Mouse (Mus musculus): ENCODE results near the gene Rfx5. TPM values are rescaled to one million over a fixed set of nuclear protein-coding genes. Genes with fewer than 3 reads are reported as not detected.

Gene Rfx5
- polyA plus RNA-seq, 1 experiment from 2014 or later, result 8.1 TPM

DNA sequence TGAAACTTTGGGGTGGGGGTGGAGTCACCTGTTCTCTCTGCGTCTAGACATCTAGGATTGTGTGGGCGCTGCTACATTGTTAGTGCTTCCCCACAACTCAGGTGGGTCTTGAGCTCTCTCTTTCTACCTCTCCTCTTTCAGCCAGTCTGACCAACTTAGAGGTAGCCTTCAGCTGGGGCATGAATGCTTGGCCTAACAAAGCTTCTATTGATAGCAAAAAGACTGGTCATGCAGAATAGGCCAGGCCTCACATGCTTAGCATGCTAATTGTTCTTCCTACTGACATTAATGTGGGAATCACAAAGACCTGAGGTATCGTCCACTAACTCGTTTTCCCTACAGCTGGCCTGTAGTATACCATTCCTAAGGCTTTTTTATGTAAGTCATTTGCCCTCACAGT, 48.7 kb downstream of the Rfx5 start:
- ATAC-seq (ENCODE audit: insufficient number of reproducible peaks, insufficient read depth, low FRiP score, low read depth), result no peak
- Histone ChIP-seq H3K36me3 (ENCODE audit: control insufficient read depth, insufficient read depth, low read length) (peaks cover 97% of the 10 kb centered on the region), H3K4me3 (ENCODE audit: control insufficient read depth in 1 of 2, insufficient read depth in 1 of 2, low read depth in 1 of 2, low read length in 2 of 2) (no peak overlapping the region), H3K9me3 (ENCODE audit: control insufficient read depth, low read length) (no peaks in the 10 kb centered on the region), H3K9ac (ENCODE audit: low read length) (no peak overlapping the region), H3K27me3 (ENCODE audit: control insufficient read depth, insufficient read depth, low read length) (no peaks in the 10 kb centered on the region), H3K4me2 (ENCODE audit: low read length) (no peak overlapping the region), H3K27ac (replicated peaks in 1 of 2; ENCODE audit: control insufficient read depth in 1 of 2, insufficient read depth in 1 of 2, low read depth in 2 of 2, low read length in 2 of 2) (no peak overlapping the region), H3K4me1 (ENCODE audit: control insufficient read depth in 2 of 2, insufficient read depth in 2 of 2, low read length in 2 of 2) (no peaks in the 10 kb centered on the region)
- WGBS, result 90% methylated on average over 4 of the region's 4 CpGs

DNA sequence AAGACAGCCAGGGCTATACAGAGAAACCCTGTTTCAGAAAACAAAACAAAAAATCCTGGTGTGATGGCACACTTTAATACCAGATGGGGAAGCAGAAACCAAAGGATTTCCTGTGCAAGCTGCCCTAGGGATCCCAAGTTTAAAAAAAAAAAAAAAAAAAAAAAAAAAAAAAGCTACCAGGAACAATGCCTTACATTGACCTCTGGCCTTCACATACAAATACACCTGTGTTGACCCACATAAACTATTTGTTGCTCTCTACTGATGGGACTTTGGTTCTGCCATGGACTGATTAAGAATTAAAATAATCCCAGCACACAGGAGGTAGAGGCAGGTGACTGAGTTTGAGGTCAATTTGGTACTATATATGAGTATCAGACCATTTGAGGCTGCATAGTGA, 49.4 kb downstream of the Rfx5 start:
- Histone ChIP-seq H3K9ac (ENCODE audit: low read length) (no peak overlapping the region), H3K4me1 (ENCODE audit: control insufficient read depth in 2 of 2, insufficient read depth in 2 of 2, low read length in 2 of 2) (no peaks in the 10 kb centered on the region), H3K27ac (replicated peaks in 1 of 2; ENCODE audit: control insufficient read depth in 1 of 2, insufficient read depth in 1 of 2, low read depth in 2 of 2, low read length in 2 of 2) (no peak overlapping the region), H3K9me3 (ENCODE audit: control insufficient read depth, low read length) (no peaks in the 10 kb centered on the region), H3K27me3 (ENCODE audit: control insufficient read depth, insufficient read depth, low read length) (no peaks in the 10 kb centered on the region), H3K4me2 (ENCODE audit: low read length) (no peak overlapping the region), H3K36me3 (ENCODE audit: control insufficient read depth, insufficient read depth, low read length) (peaks cover 97% of the 10 kb centered on the region), H3K4me3 (ENCODE audit: control insufficient read depth in 1 of 2, insufficient read depth in 1 of 2, low read depth in 1 of 2, low read length in 2 of 2) (no peak overlapping the region)
- no peak for ATAC-seq (ENCODE audit: insufficient number of reproducible peaks, insufficient read depth, low FRiP score, low read depth)

DNA sequence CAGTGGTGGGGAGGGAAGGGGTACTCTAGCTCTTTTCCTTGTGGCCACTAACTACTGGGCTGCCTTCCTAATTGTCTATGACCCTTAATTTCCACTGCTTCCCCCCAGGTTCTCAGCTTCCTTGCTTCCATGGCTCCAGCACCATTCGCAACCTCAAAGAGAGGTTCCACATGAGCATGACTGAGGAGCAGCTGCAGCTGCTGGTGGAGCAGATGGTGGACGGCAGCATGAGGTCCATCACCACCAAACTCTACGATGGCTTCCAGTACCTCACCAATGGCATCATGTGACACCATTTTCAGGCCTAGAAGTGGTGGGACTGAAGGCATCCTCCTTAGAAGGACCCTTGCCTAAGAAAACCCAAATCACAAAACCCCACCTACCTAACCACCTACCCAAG, 51.8 kb downstream of the Rfx5 start:
- 85% methylated on average over 3 of the region's 3 CpGs for WGBS
- Histone ChIP-seq H3K36me3 (ENCODE audit: control insufficient read depth, insufficient read depth, low read length) (peaks cover 97% of the 10 kb centered on the region), H3K9me3 (ENCODE audit: control insufficient read depth, low read length) (no peaks in the 10 kb centered on the region), H3K4me3 (ENCODE audit: control insufficient read depth in 1 of 2, insufficient read depth in 1 of 2, low read depth in 1 of 2, low read length in 2 of 2) (no peak overlapping the region), H3K27ac (replicated peaks in 1 of 2; ENCODE audit: control insufficient read depth in 1 of 2, insufficient read depth in 1 of 2, low read depth in 2 of 2, low read length in 2 of 2) (no peak overlapping the region), H3K4me2 (ENCODE audit: low read length) (no peak overlapping the region), H3K4me1 (ENCODE audit: control insufficient read depth in 2 of 2, insufficient read depth in 2 of 2, low read length in 2 of 2) (no peaks in the 10 kb centered on the region), H3K27me3 (ENCODE audit: control insufficient read depth, insufficient read depth, low read length) (no peaks in the 10 kb centered on the region), H3K9ac (ENCODE audit: low read length) (no peak overlapping the region)
- ATAC-seq (ENCODE audit: insufficient number of reproducible peaks, insufficient read depth, low FRiP score, low read depth), result no peak

DNA sequence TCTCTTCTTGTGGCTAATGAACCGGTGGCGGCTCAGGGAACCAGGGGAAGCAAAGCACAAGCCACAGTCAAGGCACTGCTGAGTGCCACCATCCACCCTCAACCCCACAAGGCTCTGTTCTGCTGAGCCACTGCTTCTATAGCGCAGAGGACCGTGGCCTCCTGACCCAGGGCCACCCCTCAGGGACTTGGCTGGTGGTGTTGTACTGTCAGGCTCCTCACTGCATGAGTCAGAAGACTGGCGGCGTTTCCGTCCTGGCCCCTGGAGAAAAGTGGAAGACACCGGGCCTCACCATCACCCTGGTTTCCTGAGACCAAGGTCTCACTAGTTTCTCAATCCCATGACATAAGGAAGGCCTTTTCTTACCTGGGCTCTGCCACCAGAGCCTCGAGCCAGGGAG, 53.8 kb downstream of the Rfx5 start:
- 84% methylated on average over 9 of the region's 9 CpGs for WGBS
- Histone ChIP-seq H3K27ac (replicated peaks in 1 of 2; ENCODE audit: control insufficient read depth in 1 of 2, insufficient read depth in 1 of 2, low read depth in 2 of 2, low read length in 2 of 2) (no peak overlapping the region), H3K36me3 (ENCODE audit: control insufficient read depth, insufficient read depth, low read length) (peaks cover 95% of the 10 kb centered on the region), H3K9ac (ENCODE audit: low read length) (no peak overlapping the region), H3K4me2 (ENCODE audit: low read length) (no peak overlapping the region), H3K4me1 (ENCODE audit: control insufficient read depth in 2 of 2, insufficient read depth in 2 of 2, low read length in 2 of 2) (no peaks in the 10 kb centered on the region), H3K27me3 (ENCODE audit: control insufficient read depth, insufficient read depth, low read length) (no peaks in the 10 kb centered on the region), H3K9me3 (ENCODE audit: control insufficient read depth, low read length) (no peaks in the 10 kb centered on the region), H3K4me3 (ENCODE audit: control insufficient read depth in 1 of 2, insufficient read depth in 1 of 2, low read depth in 1 of 2, low read length in 2 of 2) (no peak overlapping the region)
- no peak for ATAC-seq (ENCODE audit: insufficient number of reproducible peaks, insufficient read depth, low FRiP score, low read depth)

DNA sequence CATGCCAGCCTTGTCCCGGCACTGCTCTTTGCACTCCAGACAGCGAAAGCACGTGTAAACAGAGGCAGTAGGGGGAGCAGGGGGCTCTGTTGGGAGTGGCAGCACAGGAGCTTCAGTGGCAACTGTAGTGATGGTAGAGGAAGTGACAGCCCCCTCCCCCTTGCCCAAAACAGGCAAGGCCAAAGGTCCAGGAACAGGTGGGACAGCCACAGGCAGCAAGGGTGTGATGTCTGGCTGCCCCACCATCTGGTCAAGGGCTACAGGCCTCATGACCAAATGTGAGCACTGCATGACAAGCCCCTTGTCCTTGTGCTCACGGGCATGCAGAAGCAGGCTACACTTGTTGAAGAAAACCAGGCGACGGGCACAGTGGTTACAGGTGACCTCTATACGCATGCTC, 56.5 kb downstream of the Rfx5 start:
- no peak overlapping the region for H3K4me2 ChIP-seq (ENCODE audit: low read length)
- peaks cover 70% of the 10 kb centered on the region for H3K36me3 ChIP-seq (ENCODE audit: control insufficient read depth, insufficient read depth, low read length)
- 80% methylated on average over 7 of the region's 7 CpGs for WGBS
- no peak for ATAC-seq (ENCODE audit: insufficient number of reproducible peaks, insufficient read depth, low FRiP score, low read depth)
- no peaks in the 10 kb centered on the region for H3K27me3 ChIP-seq (ENCODE audit: control insufficient read depth, insufficient read depth, low read length)
- peaks cover 3 to 12% of the 10 kb centered on the region in 2 experiments; a peak in 3 of 4 replicates for H3K4me1 ChIP-seq (ENCODE audit: control insufficient read depth in 2 of 2, insufficient read depth in 2 of 2, low read length in 2 of 2)
- no peak overlapping the region for H3K27ac ChIP-seq (replicated peaks in 1 of 2; ENCODE audit: control insufficient read depth in 1 of 2, insufficient read depth in 1 of 2, low read depth in 2 of 2, low read length in 2 of 2)
- no peak overlapping the region for H3K4me3 ChIP-seq (ENCODE audit: control insufficient read depth in 1 of 2, insufficient read depth in 1 of 2, low read depth in 1 of 2, low read length in 2 of 2)
- H3K9ac ChIP-seq (ENCODE audit: low read length), result no peak overlapping the region
- no peaks in the 10 kb centered on the region for H3K9me3 ChIP-seq (ENCODE audit: control insufficient read depth, low read length)

Small RNAs within 50 kb of the gene (microRNA-seq; reads per million reads assigned to microRNA genes)
- gene Mir7013, result not detected

Other genes with a start within 250 kb of the Rfx5 start
- gene Cgn, start 167.6 kb upstream of the Rfx5 start, polyA plus RNA-seq (2014; fragmentation: Nextera tagmentation; extraction: Ambion mirVana), result 0.78 and 1.1 TPM in 2 replicates
- gene Pogz, start 116.5 kb upstream of the Rfx5 start, polyA plus RNA-seq (2014; fragmentation: Nextera tagmentation; extraction: Ambion mirVana), result 12.8 and 14.5 TPM in 2 replicates
- gene Psmb4, start 67.1 kb upstream of the Rfx5 start, polyA plus RNA-seq (2014; fragmentation: Nextera tagmentation; extraction: Ambion mirVana), result 296 and 297 TPM in 2 replicates
- gene Selenbp1, start 21.0 kb upstream of the Rfx5 start, polyA plus RNA-seq (2014; fragmentation: Nextera tagmentation; extraction: Ambion mirVana), result 71.7 and 74.5 TPM in 2 replicates
- 17.4 and 21.8 TPM in 2 replicates for gene Pi4kb, start 20.7 kb downstream of the Rfx5 start, polyA plus RNA-seq (2014; fragmentation: Nextera tagmentation; extraction: Ambion mirVana)
- 13.5 and 16.9 TPM in 2 replicates for gene Zfp687, start 61.4 kb downstream of the Rfx5 start, polyA plus RNA-seq (2014; fragmentation: Nextera tagmentation; extraction: Ambion mirVana)
- 176 and 188 TPM in 2 replicates for gene Psmd4, start 88.5 kb downstream of the Rfx5 start, polyA plus RNA-seq (2014; fragmentation: Nextera tagmentation; extraction: Ambion mirVana)
- gene Pip5k1a, start 152.9 kb downstream of the Rfx5 start, polyA plus RNA-seq (2014; fragmentation: Nextera tagmentation; extraction: Ambion mirVana), result 11.9 and 12.7 TPM in 2 replicates
- gene Vps72, start 156.9 kb downstream of the Rfx5 start, polyA plus RNA-seq (2014; fragmentation: Nextera tagmentation; extraction: Ambion mirVana), result 87.5 and 95.7 TPM in 2 replicates
- gene Tmod4, start 170.4 kb downstream of the Rfx5 start, polyA plus RNA-seq (2014; fragmentation: Nextera tagmentation; extraction: Ambion mirVana), result 1.6 and 2.2 TPM in 2 replicates
- 58.5 and 58.7 TPM in 2 replicates for gene Scnm1, start 179.9 kb downstream of the Rfx5 start, polyA plus RNA-seq (2014; fragmentation: Nextera tagmentation; extraction: Ambion mirVana)
- 8.1 and 8.4 TPM in 2 replicates for gene Lysmd1, start 180.0 kb downstream of the Rfx5 start, polyA plus RNA-seq (2014; fragmentation: Nextera tagmentation; extraction: Ambion mirVana)
- gene Tnfaip8l2, start 188.3 kb downstream of the Rfx5 start, polyA plus RNA-seq (2014; fragmentation: Nextera tagmentation; extraction: Ambion mirVana), result 2.6 and 3.3 TPM in 2 replicates
- gene Sema6c, start 206.4 kb downstream of the Rfx5 start, polyA plus RNA-seq (2014; fragmentation: Nextera tagmentation; extraction: Ambion mirVana), result 3.2 and 5.8 TPM in 2 replicates